Mouse (Mus musculus): Measurements from ENCODE around the gene Snapin. TPM values are rescaled to one million over a fixed set of nuclear protein-coding genes. Genes with fewer than 3 reads are reported as not detected.

Gene Snapin
- polyA plus RNA-seq, 1 experiment = 7.1 TPM

DNA sequence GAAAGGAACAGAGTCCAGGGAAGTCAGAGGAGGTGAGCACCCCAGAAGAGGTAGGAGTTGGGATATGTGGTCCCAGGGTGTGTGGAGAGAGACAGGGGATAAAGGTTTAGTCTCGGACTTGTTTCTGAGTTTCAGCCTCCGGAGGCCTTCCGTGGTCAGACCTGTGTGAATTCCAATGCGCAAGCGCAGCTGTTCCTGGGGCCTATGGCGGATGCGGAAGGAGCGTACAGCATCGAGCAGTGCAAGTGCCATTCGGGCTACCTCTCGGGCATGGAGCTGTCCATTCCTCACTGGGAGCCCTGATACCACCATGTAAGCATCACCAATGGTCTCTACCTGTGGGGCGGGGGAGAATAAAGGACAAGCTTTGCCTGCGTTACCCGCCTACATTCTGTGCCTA, 35.9 kb downstream of the Snapin start:
- no peaks in the 10 kb centered on the region for H3K36me3 ChIP-seq (ENCODE audit: control insufficient read depth, insufficient read depth, low read length)
- 88% methylated on average over 14 of the region's 14 CpGs for WGBS

DNA sequence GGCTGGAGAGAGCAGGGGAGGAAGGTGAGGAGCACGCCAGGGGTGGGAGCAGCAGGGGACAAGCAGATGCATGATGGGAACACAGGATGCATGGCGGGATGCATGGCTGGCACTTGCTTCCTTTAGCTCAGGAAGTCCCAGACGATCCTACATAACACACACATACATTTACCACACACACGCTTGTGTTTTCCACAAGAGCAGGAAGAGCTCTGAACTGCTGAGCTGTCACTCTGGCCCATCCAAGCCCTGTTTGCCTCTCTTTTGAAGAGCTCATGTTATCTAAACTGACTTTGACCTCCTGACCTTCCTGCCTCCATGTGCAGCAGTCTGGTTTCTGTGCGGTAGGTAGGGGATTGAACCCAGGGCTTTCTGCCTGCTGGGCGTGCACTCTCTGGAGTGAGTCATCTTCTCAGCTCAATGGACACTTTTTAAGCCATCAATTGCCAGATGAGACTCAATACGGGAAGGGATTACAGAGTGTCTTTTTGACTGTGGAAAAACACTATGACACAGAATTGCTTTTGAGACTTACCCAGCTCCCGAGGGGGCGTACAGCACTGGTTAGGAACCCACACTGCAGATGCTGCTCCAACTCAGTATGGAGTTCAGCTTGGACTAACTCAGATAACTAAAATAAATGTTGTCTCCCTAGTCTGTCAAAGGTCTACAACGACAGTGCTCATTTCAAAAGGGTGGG, 39.3 kb downstream of the Snapin start:
- Histone ChIP-seq H3K4me3 (ENCODE audit: low read depth, low read length) (peak overlapping the region; percentile 36), H3K27ac (ENCODE audit: insufficient read depth, low read depth, low read length) (no peak overlapping the region), H3K27me3 (ENCODE audit: control insufficient read depth, insufficient read depth, low read length) (no peaks in the 10 kb centered on the region), H3K36me3 (ENCODE audit: control insufficient read depth, insufficient read depth, low read length) (no peaks in the 10 kb centered on the region), H3K4me1 (ENCODE audit: control insufficient read depth, insufficient read depth, insufficient read length, low read length) (peaks cover 5% of the 10 kb centered on the region)
- no peak for TF ChIP-seq CTCF (IDR thresholded peaks at IDR 0.05; ENCODE audit: extremely low read depth, insufficient read length, insufficient replicate concordance, low read depth, low read length)
- no peak for TF ChIP-seq POLR2A (IDR thresholded peaks at IDR 0.05; ENCODE audit: low read depth, low read length)
- WGBS = 47% methylated on average over 10 of the region's 10 CpGs

More for the DNA sequence above, 35.9 kb downstream of the Snapin start:
- peaks cover 5% of the 10 kb centered on the region for H3K4me1 ChIP-seq (ENCODE audit: control insufficient read depth, insufficient read depth, insufficient read length, low read length)
- H3K27me3 ChIP-seq (ENCODE audit: control insufficient read depth, insufficient read depth, low read length) = no peaks in the 10 kb centered on the region
- H3K27ac ChIP-seq (ENCODE audit: insufficient read depth, low read depth, low read length) = no peak overlapping the region
- H3K4me3 ChIP-seq (ENCODE audit: low read depth, low read length) = no peak overlapping the region
- TF ChIP-seq POLR2A (IDR thresholded peaks at IDR 0.05; ENCODE audit: low read depth, low read length) = no peak
- TF ChIP-seq CTCF (IDR thresholded peaks at IDR 0.05; ENCODE audit: extremely low read depth, insufficient read length, insufficient replicate concordance, low read depth, low read length) = no peak

DNA sequence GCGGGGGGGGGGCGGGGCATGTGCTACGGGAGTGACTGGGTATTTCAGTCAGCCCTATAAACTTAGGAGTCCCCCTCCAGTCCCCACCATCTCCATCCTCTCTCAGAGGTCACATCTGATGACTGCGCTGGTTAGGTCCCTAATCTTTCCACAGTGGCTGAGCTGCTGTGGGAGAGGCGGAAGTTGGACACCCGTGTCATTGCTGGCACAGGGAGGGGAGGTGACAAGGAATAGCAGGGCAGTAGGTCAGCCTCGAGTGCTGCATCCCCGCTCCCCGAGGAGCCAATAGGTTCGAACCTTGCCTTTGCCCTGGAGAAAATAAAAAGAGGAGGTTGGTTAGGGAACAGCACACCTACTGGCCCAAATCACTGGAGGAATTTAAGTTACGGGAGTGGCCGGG, 40.0 kb downstream of the Snapin start:
- TF ChIP-seq CTCF (IDR thresholded peaks at IDR 0.05; ENCODE audit: extremely low read depth, insufficient read length, insufficient replicate concordance, low read depth, low read length) = no peak
- TF ChIP-seq POLR2A (IDR thresholded peaks at IDR 0.05; ENCODE audit: low read depth, low read length) = no peak
- 25% methylated on average over 12 of the region's 12 CpGs for WGBS
- Histone ChIP-seq H3K27ac (ENCODE audit: insufficient read depth, low read depth, low read length) (no peak overlapping the region), H3K4me3 (ENCODE audit: low read depth, low read length) (peak overlapping the region; percentile 36), H3K4me1 (ENCODE audit: control insufficient read depth, insufficient read depth, insufficient read length, low read length) (peaks cover 5% of the 10 kb centered on the region), H3K36me3 (ENCODE audit: control insufficient read depth, insufficient read depth, low read length) (no peaks in the 10 kb centered on the region), H3K27me3 (ENCODE audit: control insufficient read depth, insufficient read depth, low read length) (no peaks in the 10 kb centered on the region)

DNA sequence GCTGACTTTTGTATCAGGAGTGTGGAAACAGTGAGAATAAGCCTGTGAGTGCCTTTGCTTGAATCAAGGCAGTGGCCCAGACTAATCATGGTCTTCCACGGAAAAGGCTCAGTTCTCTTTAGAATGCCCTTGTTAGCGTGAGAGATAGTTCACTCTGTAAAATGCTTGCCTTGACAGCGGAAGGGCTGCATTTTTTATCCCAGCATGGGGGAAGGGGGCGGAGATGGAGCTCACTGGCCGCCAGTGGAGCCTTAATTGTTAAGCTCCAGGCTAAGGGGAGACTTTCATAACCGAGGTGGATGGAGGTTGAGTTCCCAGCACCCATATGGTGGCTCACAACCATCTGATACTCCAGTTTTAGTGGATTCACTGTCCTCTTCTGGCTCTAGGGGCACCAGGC, 42.2 kb downstream of the Snapin start:
- Histone ChIP-seq H3K4me1 (ENCODE audit: control insufficient read depth, insufficient read depth, insufficient read length, low read length) (peaks cover 5% of the 10 kb centered on the region), H3K4me3 (ENCODE audit: low read depth, low read length) (no peak overlapping the region), H3K36me3 (ENCODE audit: control insufficient read depth, insufficient read depth, low read length) (no peaks in the 10 kb centered on the region), H3K27me3 (ENCODE audit: control insufficient read depth, insufficient read depth, low read length) (no peaks in the 10 kb centered on the region), H3K27ac (ENCODE audit: insufficient read depth, low read depth, low read length) (no peak overlapping the region)
- WGBS = 81% methylated on average over 6 of the region's 6 CpGs
- no peak for TF ChIP-seq CTCF (IDR thresholded peaks at IDR 0.05; ENCODE audit: extremely low read depth, insufficient read length, insufficient replicate concordance, low read depth, low read length)
- no peak for TF ChIP-seq POLR2A (IDR thresholded peaks at IDR 0.05; ENCODE audit: low read depth, low read length)

DNA sequence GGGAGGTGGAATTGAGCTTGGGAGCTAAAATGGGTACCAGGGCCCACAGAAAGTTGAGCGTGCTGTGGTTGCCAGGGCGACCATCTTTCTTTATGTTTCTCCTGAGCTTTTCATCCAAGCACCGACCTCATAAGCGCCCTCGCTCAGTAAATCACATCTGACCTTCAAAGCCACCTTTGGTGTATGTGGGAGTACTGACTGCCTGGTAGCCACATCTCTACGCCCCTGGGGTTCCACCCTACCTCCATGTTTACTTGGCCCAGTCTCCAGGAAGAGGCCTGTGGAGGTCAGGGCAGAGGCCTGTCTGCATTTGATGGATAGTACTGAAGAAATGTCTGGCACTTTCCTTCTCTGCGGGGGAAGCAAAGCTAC, 43.7 kb downstream of the Snapin start:
- WGBS = 75% methylated on average over 7 of the region's 7 CpGs
- TF ChIP-seq CTCF (IDR thresholded peaks at IDR 0.05; ENCODE audit: extremely low read depth, insufficient read length, insufficient replicate concordance, low read depth, low read length) (no peak), POLR2A (IDR thresholded peaks at IDR 0.05; ENCODE audit: low read depth, low read length) (no peak)
- Histone ChIP-seq H3K4me1 (ENCODE audit: control insufficient read depth, insufficient read depth, insufficient read length, low read length) (peaks cover 5% of the 10 kb centered on the region), H3K4me3 (ENCODE audit: low read depth, low read length) (no peak overlapping the region), H3K27me3 (ENCODE audit: control insufficient read depth, insufficient read depth, low read length) (no peaks in the 10 kb centered on the region), H3K36me3 (ENCODE audit: control insufficient read depth, insufficient read depth, low read length) (no peaks in the 10 kb centered on the region), H3K27ac (ENCODE audit: insufficient read depth, low read depth, low read length) (peak overlapping the region; percentile 50; the same call in 1 of the 2 replicates)

DNA sequence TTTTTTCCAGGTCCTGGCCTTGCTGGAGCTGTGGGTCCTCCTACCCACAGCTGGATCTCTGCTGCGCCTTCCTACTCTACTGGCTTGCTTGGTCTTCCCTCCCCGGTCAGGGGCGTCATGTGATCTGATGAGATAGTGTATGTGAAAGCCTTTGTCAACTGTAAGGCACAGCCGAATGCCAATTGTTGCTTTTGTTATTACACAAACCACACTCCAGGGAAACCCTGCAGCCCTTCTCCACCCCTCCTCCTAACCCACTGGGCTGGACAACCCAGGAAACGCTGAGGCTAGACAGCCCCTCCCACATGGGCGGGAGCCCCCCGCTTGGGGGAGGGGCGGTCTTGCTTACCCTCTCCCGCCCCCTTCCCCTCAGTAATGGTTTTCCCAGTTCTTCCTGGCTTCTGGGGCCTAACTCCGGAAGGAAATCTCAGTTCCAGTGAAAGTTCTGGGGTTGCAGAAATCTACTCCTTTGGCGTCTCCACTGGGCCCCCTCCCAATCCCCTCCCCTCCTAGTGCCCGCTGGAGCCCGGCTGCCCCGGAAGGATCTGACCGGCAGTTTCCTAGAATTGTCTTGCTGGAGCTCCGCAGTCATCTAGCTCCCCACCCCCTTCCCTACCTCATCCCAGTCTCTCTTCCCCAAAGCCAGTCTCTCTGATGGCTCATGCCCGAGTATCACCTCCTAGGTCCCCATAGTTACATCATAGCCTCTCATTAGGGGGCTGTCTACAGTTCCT, 44.3 kb downstream of the Snapin start:
- TF ChIP-seq CTCF (IDR thresholded peaks at IDR 0.05; ENCODE audit: extremely low read depth, insufficient read length, insufficient replicate concordance, low read depth, low read length) (no peak), POLR2A (IDR thresholded peaks at IDR 0.05; ENCODE audit: low read depth, low read length) (no peak)
- H3K4me3 ChIP-seq (ENCODE audit: low read depth, low read length) = peak overlapping the region; percentile 12
- 13% methylated on average over 17 of the region's 17 CpGs for WGBS

More for the DNA sequence above, 44.3 kb downstream of the Snapin start:
- no peaks in the 10 kb centered on the region for H3K27me3 ChIP-seq (ENCODE audit: control insufficient read depth, insufficient read depth, low read length)
- no peaks in the 10 kb centered on the region for H3K36me3 ChIP-seq (ENCODE audit: control insufficient read depth, insufficient read depth, low read length)
- peak overlapping the region; percentile 50; the same call in 1 of the 2 replicates for H3K27ac ChIP-seq (ENCODE audit: insufficient read depth, low read depth, low read length)
- peaks cover 4% of the 10 kb centered on the region for H3K4me1 ChIP-seq (ENCODE audit: control insufficient read depth, insufficient read depth, insufficient read length, low read length)

Data from small intestine, adult 2 months (tissue).